ENCODE assay signal across 8 mouse cellular contexts in the genomic region with DNA sequence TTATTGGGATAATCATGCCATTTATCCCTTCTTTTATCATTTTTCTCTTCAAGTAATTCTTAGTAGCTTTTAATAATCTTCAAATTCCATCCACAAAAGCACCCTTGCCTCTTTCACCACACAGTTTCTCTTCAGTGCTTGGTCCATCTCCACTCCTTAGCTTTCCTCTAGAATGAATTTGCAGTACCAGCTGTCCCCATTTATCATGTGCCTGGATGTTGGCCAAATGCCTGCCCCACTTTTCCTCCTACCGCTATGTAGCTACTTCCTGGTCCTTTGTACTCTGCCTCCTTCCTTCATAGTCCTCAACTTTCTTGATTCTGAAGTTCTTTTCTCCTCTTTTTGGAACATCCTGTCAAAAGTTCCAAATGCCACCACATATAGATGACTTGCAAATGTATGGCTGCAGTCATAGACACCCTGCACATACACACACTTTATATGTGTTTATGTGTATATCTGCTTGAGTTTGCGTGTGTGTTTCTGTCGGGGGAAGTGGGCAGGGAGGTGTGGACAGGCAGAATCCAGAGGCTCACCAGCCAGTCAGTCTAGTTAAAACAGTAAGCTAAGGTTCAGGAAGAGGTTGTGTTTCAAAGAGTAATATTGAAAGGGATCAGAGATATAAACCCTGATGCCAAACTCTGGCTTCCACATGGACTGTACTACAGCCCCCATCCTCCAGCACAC.
DNase-seq lines count a peak whose midpoint lies in the region; ATAC-seq and TF ChIP-seq lines count a peak whose summit lies in the region.
"Had no signal": no experiment of that assay in that cellular context is flagged by ENCODE, and none has a peak within 500 bp of the region (broad histone marks: within the 10 kb centered on the region; RNA-seq: fewer than 3 reads in every experiment).

No protein-coding gene starts in this region.

- H3K9me3 ChIP-seq in midbrain, postnatal 0 days (ENCODE audit: low read length): no peaks in the 10 kb centered on the region
- no peaks in the 10 kb centered on the region for H3K9me3 ChIP-seq in midbrain, embryonic 16.5 days (replicated peaks; ENCODE audit: control insufficient read depth, low read length, poor library complexity, severe bottlenecking)
- H3K9me3 ChIP-seq: neural tube, embryonic 12.5 days had no signal

- H3K79me2 ChIP-seq in myocyte (ENCODE audit: control insufficient read depth, insufficient read depth): no peaks in the 10 kb centered on the region

- TF ChIP-seq POLR2A in myocyte (IDR thresholded peaks at IDR 0.05; ENCODE audit: insufficient read length, low read depth): no peak

- no peak overlapping the region for H3K9ac ChIP-seq in midbrain, postnatal 0 days (replicated peaks; ENCODE audit: low read length, poor library complexity, severe bottlenecking)
- no peak overlapping the region for H3K9ac ChIP-seq in midbrain, embryonic 16.5 days (ENCODE audit: low read depth, low read length)
- H3K9ac ChIP-seq: neural tube, embryonic 12.5 days had no signal

- no peak overlapping the region for H3K27ac ChIP-seq in midbrain, postnatal 0 days (ENCODE audit: low read depth, low read length)
- no peak overlapping the region for H3K27ac ChIP-seq in midbrain, embryonic 16.5 days (ENCODE audit: low read length)
- H3K27ac ChIP-seq: neural tube, embryonic 12.5 days had no signal

- DNase-seq in midbrain, postnatal 0 days (ENCODE audit: low spot score): peak; percentile 44
- peak; percentile 36 for DNase-seq in cerebellum, adult 11-12 months
- DNase-seq in gastrocnemius, postnatal 25 days: peak; percentile 7
- no peak for DNase-seq in thymus, postnatal 36 days
- no peak for DNase-seq in urinary bladder, postnatal 4 days (ENCODE audit: low spot score in 2 of 2)

- H3K27me3 ChIP-seq in midbrain, postnatal 0 days (ENCODE audit: insufficient read depth, low read length): no peaks in the 10 kb centered on the region
- H3K27me3 ChIP-seq in midbrain, embryonic 16.5 days (ENCODE audit: control insufficient read depth, insufficient read depth, low read depth, low read length): no peaks in the 10 kb centered on the region
- no peaks in the 10 kb centered on the region for H3K27me3 ChIP-seq in myocyte (ENCODE audit: control insufficient read depth, insufficient read depth, insufficient read length)
- H3K27me3 ChIP-seq: neural tube, embryonic 12.5 days had no signal

- no peak overlapping the region for H3K4me2 ChIP-seq in midbrain, postnatal 0 days (ENCODE audit: low read depth, low read length, poor library complexity, severe bottlenecking)
- H3K4me2 ChIP-seq in midbrain, embryonic 16.5 days (ENCODE audit: low read length): no peak overlapping the region
- H3K4me2 ChIP-seq in myocyte (ENCODE audit: low read depth): peak overlapping the region; percentile 61
- H3K4me2 ChIP-seq: neural tube, embryonic 12.5 days had no signal

- H3K4me1 ChIP-seq in midbrain, postnatal 0 days (ENCODE audit: insufficient read depth, low read length): no peaks in the 10 kb centered on the region
- H3K4me1 ChIP-seq in midbrain, embryonic 16.5 days (ENCODE audit: control insufficient read depth, insufficient read depth, low read length): no peaks in the 10 kb centered on the region
- H3K4me1 ChIP-seq: neural tube, embryonic 12.5 days had no signal

- H3K36me3 ChIP-seq in midbrain, postnatal 0 days (ENCODE audit: insufficient read depth, low read length): no peaks in the 10 kb centered on the region
- no peaks in the 10 kb centered on the region for H3K36me3 ChIP-seq in midbrain, embryonic 16.5 days (ENCODE audit: control insufficient read depth, insufficient read depth, low read length)
- H3K36me3 ChIP-seq in myocyte (ENCODE audit: control insufficient read depth, insufficient read depth): no peaks in the 10 kb centered on the region
- H3K36me3 ChIP-seq: neural tube, embryonic 12.5 days had no signal

- H3ac ChIP-seq in myocyte (ENCODE audit: control insufficient read depth, insufficient read length): no peak overlapping the region

- ATAC-seq in midbrain, postnatal 0 days (ENCODE audit: low FRiP score): no peak
- no peak for ATAC-seq in midbrain, embryonic 16.5 days

- no peak for TF ChIP-seq CTCF in midbrain, postnatal 0 days (IDR thresholded peaks at IDR 0.05)

- no peak overlapping the region for H3K4me3 ChIP-seq in midbrain, postnatal 0 days (ENCODE audit: low read depth, low read length)
- no peak overlapping the region for H3K4me3 ChIP-seq in midbrain, embryonic 16.5 days (ENCODE audit: low read depth, low read length)
- no peak overlapping the region for H3K4me3 ChIP-seq in myocyte
- H3K4me3 ChIP-seq: neural tube, embryonic 12.5 days had no signal

- 86% methylated on average over 3 of the region's 3 CpGs for WGBS in midbrain, postnatal 0 days
- 80% methylated on average over 3 of the region's 3 CpGs for WGBS in midbrain, embryonic 16.5 days

TF ChIP-seq in myocyte, 11 proteins besides CTCF, POLR2A, EP300 and RAD21:
- TF ChIP-seq TCF12 (IDR thresholded peaks at IDR 0.05; ENCODE audit: insufficient read depth, poor library complexity, severe bottlenecking) (peak; percentile 58), MYOD1 (IDR thresholded peaks at IDR 0.05; ENCODE audit: control insufficient read depth in 1 of 3, insufficient read length in 2 of 3, low read depth in 2 of 3) (peak; percentile 59 to 96 (median 93)), E2F4 (IDR thresholded peaks at IDR 0.05; ENCODE audit: insufficient read depth) (no peak), TCF3 (IDR thresholded peaks at IDR 0.05; ENCODE audit: insufficient read length, low read depth) (peak; percentile 39), REST (IDR thresholded peaks at IDR 0.05; ENCODE audit: insufficient read depth, insufficient read length) (no peak)

Comparison
In these comparisons a context has a peak if more than half of its experiments do, and no peak if none do; other contexts are left out.
1. DNase-seq: peak in midbrain, postnatal 0 days (single experiment), cerebellum, adult 11-12 months (single experiment) and gastrocnemius, postnatal 25 days (single experiment); none in thymus, postnatal 36 days (0 of 2) and urinary bladder, postnatal 4 days (0 of 2).